Mouse (Mus musculus) CD4-positive helper T cell, adult 2 months (primary cell): ENCODE data around the gene Arl4c.

Source experiments
- DNase-seq: peaks from one replicate; pipeline ENCODE4 v3.0.0-alpha.2; 2012; ENCODE audit warnings: low read depth, missing footprints, low spot score

Gene Arl4c

GRCm38 (mm10) chr1:88701870-88702661 lies at the start of gene Arl4c:
TSS of gene Arl4c (minus strand) at chr1:88702221.
- peak; percentile 92 for DNase-seq

- DNase-seq: no peak
Measured at GRCm38 (mm10) chr1:88751332-88751731, 49.3 kb upstream of the Arl4c start.

GRCm38 (mm10) chr1:88750576-88750975 lies 48.6 kb upstream of the Arl4c start:
- no peak for DNase-seq

GRCm38 (mm10) chr1:88750126-88750525 lies 48.1 kb upstream of the Arl4c start:
- peak; percentile 8 for DNase-seq

- DNase-seq: no peak
Measured at GRCm38 (mm10) chr1:88749106-88749505, 47.1 kb upstream of the Arl4c start.

- peak; percentile 80 for DNase-seq
Measured at GRCm38 (mm10) chr1:88745256-88745655, 43.2 kb upstream of the Arl4c start.

GRCm38 (mm10) chr1:88744261-88744660 lies 42.2 kb upstream of the Arl4c start:
- no peak for DNase-seq

GRCm38 (mm10) chr1:88742372-88742771 lies 40.4 kb upstream of the Arl4c start:
- DNase-seq: peak; percentile 77

- no peak for DNase-seq
Measured at GRCm38 (mm10) chr1:88739546-88739945, 37.5 kb upstream of the Arl4c start.

GRCm38 (mm10) chr1:88738931-88739330 lies 36.9 kb upstream of the Arl4c start:
- DNase-seq: no peak

GRCm38 (mm10) chr1:88729496-88729895 lies 27.5 kb upstream of the Arl4c start:
- no peak for DNase-seq

- DNase-seq: no peak
Measured at GRCm38 (mm10) chr1:88727369-88727768, 25.3 kb upstream of the Arl4c start.

- no peak for DNase-seq
Measured at GRCm38 (mm10) chr1:88725716-88726115, 23.7 kb upstream of the Arl4c start.

- peak; percentile 55 for DNase-seq
Measured at GRCm38 (mm10) chr1:88720626-88721229, 18.7 kb upstream of the Arl4c start.

- no peak for DNase-seq
Measured at GRCm38 (mm10) chr1:88718563-88718962, 16.5 kb upstream of the Arl4c start.

- DNase-seq: no peak
Measured at GRCm38 (mm10) chr1:88717736-88718135, 15.7 kb upstream of the Arl4c start.

- DNase-seq: no peak
Measured at GRCm38 (mm10) chr1:88712011-88712410, 10.0 kb upstream of the Arl4c start.

GRCm38 (mm10) chr1:88708646-88709305 lies 6.8 kb upstream of the Arl4c start:
- peak; percentile 95 for DNase-seq

GRCm38 (mm10) chr1:88708191-88708590 lies 6.2 kb upstream of the Arl4c start:
- DNase-seq: peak; percentile 66

- DNase-seq: no peak
Measured at GRCm38 (mm10) chr1:88707536-88707935, 5.5 kb upstream of the Arl4c start.

GRCm38 (mm10) chr1:88705799-88706198 lies 3.8 kb upstream of the Arl4c start:
- DNase-seq: peak; percentile 92

- DNase-seq: peak; percentile 85
Measured at GRCm38 (mm10) chr1:88705050-88705449, 3.0 kb upstream of the Arl4c start.
